Mouse (Mus musculus): Measurements from ENCODE around the gene Fam131c. TPM values are rescaled to one million over a fixed set of nuclear protein-coding genes. Genes with fewer than 3 reads are reported as not detected.

The Fam131c gene
- polyA plus RNA-seq, 1 experiment from 2014 or later, result 0.43 TPM

GRCm38 (mm10) chr4:141423691-141424431 lies 55.8 kb downstream of the Fam131c start:
- Histone ChIP-seq H3K27ac (no peak overlapping the region), H3K9ac (replicated peaks) (no peak overlapping the region), H3K4me1 (replicated peaks) (peaks cover 27% of the 10 kb centered on the region), H3K27me3 (peaks cover 60% of the 10 kb centered on the region), H3K4me2 (no peak overlapping the region), H3K4me3 (replicated peaks) (no peak overlapping the region), H3K9me3 (no peaks in the 10 kb centered on the region), H3K36me3 (no peaks in the 10 kb centered on the region)
- WGBS, result 86% methylated on average over 13 of the region's 13 CpGs
- no peak for ATAC-seq (ENCODE audit: insufficient number of reproducible peaks, insufficient read depth, low FRiP score, low TSS enrichment, low read depth)

- ATAC-seq (ENCODE audit: insufficient number of reproducible peaks, insufficient read depth, low FRiP score, low TSS enrichment, low read depth), result peak; percentile 89
- Histone ChIP-seq H3K4me2 (peak overlapping the region; percentile 88), H3K4me3 (replicated peaks) (peak overlapping the region; percentile 42), H3K36me3 (no peaks in the 10 kb centered on the region), H3K9ac (replicated peaks) (peak overlapping the region; percentile 58), H3K27ac (no peak overlapping the region), H3K4me1 (replicated peaks) (peaks cover 15% of the 10 kb centered on the region), H3K27me3 (peaks cover 59% of the 10 kb centered on the region), H3K9me3 (no peaks in the 10 kb centered on the region)
- 4% methylated on average over 36 of the region's 36 CpGs for WGBS
These were observed 57.8 kb downstream of the Fam131c start for GRCm38 (mm10) chr4:141425484-141426479.

GRCm38 (mm10) chr4:141426796-141427745 lies 59.1 kb downstream of the Fam131c start:
- H3K4me2 ChIP-seq, result no peak overlapping the region
- no peak overlapping the region for H3K4me3 ChIP-seq (replicated peaks)
- no peaks in the 10 kb centered on the region for H3K9me3 ChIP-seq
- no peak for ATAC-seq (ENCODE audit: insufficient number of reproducible peaks, insufficient read depth, low FRiP score, low TSS enrichment, low read depth)
- H3K9ac ChIP-seq (replicated peaks), result no peak overlapping the region
- H3K27me3 ChIP-seq, result peaks cover 46% of the 10 kb centered on the region
- WGBS, result 74% methylated on average over 10 of the region's 10 CpGs
- no peak overlapping the region for H3K27ac ChIP-seq
- no peaks in the 10 kb centered on the region for H3K36me3 ChIP-seq
- peaks cover 15% of the 10 kb centered on the region for H3K4me1 ChIP-seq (replicated peaks)

GRCm38 (mm10) chr4:141427921-141428320 lies 59.9 kb downstream of the Fam131c start:
- Histone ChIP-seq H3K4me2 (no peak overlapping the region), H3K9ac (replicated peaks) (no peak overlapping the region), H3K36me3 (no peaks in the 10 kb centered on the region), H3K27ac (no peak overlapping the region), H3K4me1 (replicated peaks) (peaks cover 15% of the 10 kb centered on the region), H3K4me3 (replicated peaks) (no peak overlapping the region), H3K9me3 (no peaks in the 10 kb centered on the region), H3K27me3 (peaks cover 40% of the 10 kb centered on the region)
- 87% methylated on average over 13 of the region's 13 CpGs for WGBS
- no peak for ATAC-seq (ENCODE audit: insufficient number of reproducible peaks, insufficient read depth, low FRiP score, low TSS enrichment, low read depth)

- 79% methylated on average over 6 of the region's 6 CpGs for WGBS
- ATAC-seq (ENCODE audit: insufficient number of reproducible peaks, insufficient read depth, low FRiP score, low TSS enrichment, low read depth), result no peak
- H3K27me3 ChIP-seq, result peaks cover 30% of the 10 kb centered on the region
These were observed 61.4 kb downstream of the Fam131c start for GRCm38 (mm10) chr4:141429381-141429780.

GRCm38 (mm10) chr4:141429847-141430246 lies 61.8 kb downstream of the Fam131c start:
- no peak overlapping the region for H3K9ac ChIP-seq (replicated peaks)
- peaks cover 14% of the 10 kb centered on the region for H3K4me1 ChIP-seq (replicated peaks)
- ATAC-seq (ENCODE audit: insufficient number of reproducible peaks, insufficient read depth, low FRiP score, low TSS enrichment, low read depth), result no peak
- no peaks in the 10 kb centered on the region for H3K9me3 ChIP-seq
- peaks cover 26% of the 10 kb centered on the region for H3K27me3 ChIP-seq
- no peaks in the 10 kb centered on the region for H3K36me3 ChIP-seq
- no peak overlapping the region for H3K4me2 ChIP-seq
- 51% methylated on average over 9 of the region's 9 CpGs for WGBS
- no peak overlapping the region for H3K4me3 ChIP-seq (replicated peaks)
- H3K27ac ChIP-seq, result no peak overlapping the region

More at GRCm38 (mm10) chr4:141429381-141429780, 61.4 kb downstream of the Fam131c start:
- H3K27ac ChIP-seq, result no peak overlapping the region
- no peaks in the 10 kb centered on the region for H3K9me3 ChIP-seq
- H3K9ac ChIP-seq (replicated peaks), result no peak overlapping the region
- no peak overlapping the region for H3K4me2 ChIP-seq
- H3K4me3 ChIP-seq (replicated peaks), result no peak overlapping the region
- peaks cover 15% of the 10 kb centered on the region for H3K4me1 ChIP-seq (replicated peaks)
- no peaks in the 10 kb centered on the region for H3K36me3 ChIP-seq

- H3K9ac ChIP-seq (replicated peaks), result no peak overlapping the region
- H3K4me1 ChIP-seq (replicated peaks), result peaks cover 4% of the 10 kb centered on the region; the same call in 1 of the 2 replicates
- no peaks in the 10 kb centered on the region for H3K36me3 ChIP-seq
- H3K4me2 ChIP-seq, result no peak overlapping the region
- no peak for ATAC-seq (ENCODE audit: insufficient number of reproducible peaks, insufficient read depth, low FRiP score, low TSS enrichment, low read depth)
- H3K9me3 ChIP-seq, result no peaks in the 10 kb centered on the region
- WGBS, result 42% methylated on average over 9 of the region's 9 CpGs
- H3K4me3 ChIP-seq (replicated peaks), result no peak overlapping the region
- no peak overlapping the region for H3K27ac ChIP-seq
- peaks cover 14% of the 10 kb centered on the region for H3K27me3 ChIP-seq
These were observed 63.0 kb downstream of the Fam131c start for GRCm38 (mm10) chr4:141430997-141431396.

- Histone ChIP-seq H3K27ac (no peak overlapping the region), H3K27me3 (no peaks in the 10 kb centered on the region; the same call in 1 of the 2 replicates), H3K9ac (replicated peaks) (no peak overlapping the region), H3K36me3 (no peaks in the 10 kb centered on the region), H3K4me2 (no peak overlapping the region), H3K4me1 (replicated peaks) (no peaks in the 10 kb centered on the region), H3K9me3 (no peaks in the 10 kb centered on the region), H3K4me3 (replicated peaks) (no peak overlapping the region)
- no peak for ATAC-seq (ENCODE audit: insufficient number of reproducible peaks, insufficient read depth, low FRiP score, low TSS enrichment, low read depth)
- WGBS, result 68% methylated on average over 14 of the region's 14 CpGs
These were observed 64.6 kb downstream of the Fam131c start for GRCm38 (mm10) chr4:141432666-141433065.

GRCm38 (mm10) chr4:141433191-141433590 lies 65.2 kb downstream of the Fam131c start:
- 81% methylated on average over 18 of the region's 18 CpGs for WGBS
- Histone ChIP-seq H3K4me2 (no peak overlapping the region), H3K9ac (replicated peaks) (no peak overlapping the region), H3K4me1 (replicated peaks) (no peaks in the 10 kb centered on the region), H3K9me3 (no peaks in the 10 kb centered on the region), H3K4me3 (replicated peaks) (no peak overlapping the region), H3K27me3 (no peaks in the 10 kb centered on the region), H3K27ac (no peak overlapping the region), H3K36me3 (no peaks in the 10 kb centered on the region)
- ATAC-seq (ENCODE audit: insufficient number of reproducible peaks, insufficient read depth, low FRiP score, low TSS enrichment, low read depth), result no peak

Measured in limb, embryonic 12.5 days (tissue).